In the genomic region with DNA sequence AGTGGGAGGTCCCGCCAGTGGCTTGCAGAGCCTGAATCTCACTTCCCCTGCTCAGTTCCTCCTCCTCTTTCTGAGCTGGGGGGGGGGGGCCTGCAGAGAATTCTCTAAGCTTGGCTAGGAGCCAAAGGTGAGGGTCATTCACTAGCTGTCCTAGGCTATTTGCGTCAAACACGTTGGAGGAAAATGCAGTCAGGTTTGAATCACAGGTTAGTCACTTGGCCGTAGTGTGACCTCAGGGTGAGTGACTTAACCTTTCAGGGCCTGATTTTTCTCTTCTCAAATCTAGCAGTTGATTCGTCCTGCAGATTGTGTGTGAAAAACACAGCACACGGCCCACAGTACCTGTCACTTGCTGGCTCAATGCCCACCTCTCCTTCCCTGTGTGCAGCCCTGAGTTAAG, we compare ENCODE assay signal across 23 mouse cellular contexts. TPM values are rescaled to one million over a fixed set of nuclear protein-coding genes. Genes with fewer than 3 reads are reported as not detected.
DNase-seq lines count a peak whose midpoint lies in the region; ATAC-seq lines count a peak whose summit lies in the region.
"Had no signal": no experiment of that assay in that cellular context is flagged by ENCODE, and none has a peak within 500 bp of the region (broad histone marks: within the 10 kb centered on the region; RNA-seq: fewer than 3 reads in every experiment).

No protein-coding gene starts in this region.

- no peak overlapping the region for H3K4me3 ChIP-seq in heart, embryonic 15.5 days
- H3K4me3 ChIP-seq in midbrain, embryonic 14.5 days (replicated peaks; ENCODE audit: low read depth, low read length), result no peak overlapping the region
- H3K4me3 ChIP-seq in midbrain, embryonic 10.5 days, result no peak overlapping the region
- H3K4me3 ChIP-seq: embryonic facial prominence, embryonic 12.5 days; neural tube, embryonic 12.5 days had no signal

- DNase-seq in adrenal gland, adult 2 months, result peak; percentile 65
- DNase-seq in adrenal gland, postnatal 25 days, result no peak
- DNase-seq in heart, postnatal 25 days (ENCODE audit: low spot score), result no peak
- no peak for DNase-seq in midbrain, embryonic 14.5 days
- no peak for DNase-seq in midbrain, embryonic 10.5 days (ENCODE audit: low spot score)
- no peak for DNase-seq in cerebellum, adult 8-10 months
- DNase-seq in cerebellum, postnatal 36 days, result no peak
- DNase-seq: gastrocnemius, postnatal 14 days; heart, postnatal 4 days; kidney, postnatal 10 days; right cerebral cortex, postnatal 14 days; thymus, postnatal 14 days had no signal

- no peak for ATAC-seq in heart, embryonic 15.5 days (replicated peaks; ENCODE audit: insufficient number of reproducible peaks, insufficient read depth, low FRiP score, low read depth)
- ATAC-seq in midbrain, embryonic 14.5 days (ENCODE audit: low FRiP score, low TSS enrichment), result no peak
- ATAC-seq: hindbrain, postnatal 0 days had no signal

- H3K9me3 ChIP-seq in heart, embryonic 15.5 days (replicated peaks), result no peaks in the 10 kb centered on the region
- H3K9me3 ChIP-seq in midbrain, embryonic 14.5 days (ENCODE audit: control insufficient read depth, low read length), result no peaks in the 10 kb centered on the region
- H3K9me3 ChIP-seq in midbrain, embryonic 10.5 days (replicated peaks), result no peaks in the 10 kb centered on the region
- H3K9me3 ChIP-seq: embryonic facial prominence, embryonic 12.5 days; neural tube, embryonic 12.5 days had no signal

- peaks cover 23% of the 10 kb centered on the region; the same call in 1 of the 2 replicates for H3K36me3 ChIP-seq in heart, embryonic 15.5 days
- H3K36me3 ChIP-seq in midbrain, embryonic 14.5 days (ENCODE audit: control insufficient read depth, insufficient read depth, low read length), result peaks cover 72% of the 10 kb centered on the region
- H3K36me3 ChIP-seq in midbrain, embryonic 10.5 days, result peaks cover 80% of the 10 kb centered on the region
- H3K36me3 ChIP-seq: embryonic facial prominence, embryonic 12.5 days had no signal

- no peak overlapping the region for H3K9ac ChIP-seq in heart, embryonic 15.5 days
- H3K9ac ChIP-seq in midbrain, embryonic 14.5 days (replicated peaks; ENCODE audit: low read length), result no peak overlapping the region
- H3K9ac ChIP-seq: embryonic facial prominence, embryonic 12.5 days; neural tube, embryonic 12.5 days had no signal

- peaks cover 28% of the 10 kb centered on the region for H3K4me1 ChIP-seq in heart, embryonic 15.5 days (replicated peaks)
- H3K4me1 ChIP-seq in midbrain, embryonic 14.5 days (ENCODE audit: control insufficient read depth, insufficient read depth, low read length), result peaks cover 20% of the 10 kb centered on the region
- peaks cover 35% of the 10 kb centered on the region for H3K4me1 ChIP-seq in midbrain, embryonic 10.5 days

- no peak overlapping the region for H3K4me2 ChIP-seq in heart, embryonic 15.5 days
- H3K4me2 ChIP-seq in midbrain, embryonic 14.5 days (ENCODE audit: low read length), result no peak overlapping the region
- H3K4me2 ChIP-seq: embryonic facial prominence, embryonic 12.5 days; neural tube, embryonic 12.5 days had no signal

- WGBS in heart, embryonic 15.5 days, result 40% methylated on average over 6 of the region's 6 CpGs
- WGBS in midbrain, embryonic 14.5 days, result 53% methylated on average over 6 of the region's 6 CpGs
- 76% methylated on average over 6 of the region's 6 CpGs for WGBS in midbrain, embryonic 10.5 days

- peak overlapping the region; percentile 56; the same call in 1 of the 2 replicates for H3K27ac ChIP-seq in heart, embryonic 15.5 days
- 0 out of 2 replicates have a peak overlapping the region, but pooled peaks have one; percentile 1 for H3K27ac ChIP-seq in midbrain, embryonic 14.5 days (replicated peaks; ENCODE audit: low read depth, low read length)
- H3K27ac ChIP-seq in midbrain, embryonic 10.5 days (replicated peaks), result no peak overlapping the region; the same call in 1 of the 2 replicates
- H3K27ac ChIP-seq: embryonic facial prominence, embryonic 12.5 days; hindbrain, postnatal 0 days; neural tube, embryonic 12.5 days had no signal

- intact Hi-C loops in heart, postnatal 25 days (cut with DNase I), result no loop called here

- no peaks in the 10 kb centered on the region for H3K27me3 ChIP-seq in heart, embryonic 15.5 days
- no peaks in the 10 kb centered on the region for H3K27me3 ChIP-seq in midbrain, embryonic 14.5 days (ENCODE audit: control insufficient read depth, insufficient read depth, low read length)
- no peaks in the 10 kb centered on the region for H3K27me3 ChIP-seq in midbrain, embryonic 10.5 days (ENCODE audit: low read depth, poor library complexity, severe bottlenecking)
- H3K27me3 ChIP-seq: embryonic facial prominence, embryonic 12.5 days; neural tube, embryonic 12.5 days had no signal

RNA-seq across cellular contexts. Expression of a gene that starts 39.3 kb away (rescaled TPM):
- under 1 TPM in 1 of 2 experiments, not detected in 1; 0.69 TPM for total RNA-seq in adrenal gland, adult 2 months (2021)
- not detected in 2 replicates for polyA plus RNA-seq in adrenal gland, adult 2 months (2012; rRNA removed)
- total RNA-seq in adrenal gland, postnatal 25 days (2021), result 0.43 and 1.0 TPM in 2 replicates
- 0.42 TPM in 1 of 2 replicates, not detected in the other for polyA plus RNA-seq in heart, embryonic 15.5 days (2015; fragmentation: Nextera tagmentation; extraction: Ambion mirVana)
- not detected for total RNA-seq in heart, postnatal 25 days (2021)
- polyA plus RNA-seq in midbrain, embryonic 14.5 days (2014; fragmentation: Nextera tagmentation; extraction: Ambion mirVana), result not detected in 2 replicates
- polyA plus RNA-seq in midbrain, embryonic 10.5 days (2016; fragmentation: Nextera tagmentation; extraction: Ambion mirVana), result not detected in 2 replicates
- total RNA-seq: gastrocnemius, postnatal 14 days; heart, postnatal 4 days; hindbrain, postnatal 0 days; layer of hippocampus, adult 8-10 months; megakaryocyte progenitor cell, adult 5-6 weeks; monocyte, adult 5-6 weeks had no signal
- polyA plus RNA-seq: embryonic facial prominence, embryonic 12.5 days; limb, embryonic 11.5 days; neural tube, embryonic 12.5 days; spleen, adult 2 months had no signal

RNA-seq across cellular contexts. Expression of a gene that starts 51.3 kb away (rescaled TPM):
- not detected for total RNA-seq in adrenal gland, adult 2 months (2021)
- not detected in 2 replicates for polyA plus RNA-seq in adrenal gland, adult 2 months (2012; rRNA removed)
- not detected in 2 replicates for total RNA-seq in adrenal gland, postnatal 25 days (2021)
- polyA plus RNA-seq in heart, embryonic 15.5 days (2015; fragmentation: Nextera tagmentation; extraction: Ambion mirVana), result 0.62 TPM in 1 of 2 replicates, not detected in the other
- not detected for total RNA-seq in heart, postnatal 25 days (2021)
- polyA plus RNA-seq in midbrain, embryonic 14.5 days (2014; fragmentation: Nextera tagmentation; extraction: Ambion mirVana), result not detected in 2 replicates
- not detected in 2 replicates for polyA plus RNA-seq in midbrain, embryonic 10.5 days (2016; fragmentation: Nextera tagmentation; extraction: Ambion mirVana)
- total RNA-seq: gastrocnemius, postnatal 14 days; heart, postnatal 4 days; hindbrain, postnatal 0 days; layer of hippocampus, adult 8-10 months; left cerebral cortex, adult 18-20 months; megakaryocyte progenitor cell, adult 5-6 weeks; monocyte, adult 5-6 weeks had no signal
- polyA plus RNA-seq: embryonic facial prominence, embryonic 12.5 days; hindbrain, postnatal 0 days; limb, embryonic 11.5 days; liver, embryonic 16.5 days; neural tube, embryonic 12.5 days; spleen, adult 2 months had no signal
